Mouse (Mus musculus) forebrain, embryonic 11.5 days (tissue): ENCODE data around the gene Plb1. TPM values are rescaled to one million over a fixed set of nuclear protein-coding genes. Genes with fewer than 3 reads are reported as not detected.

Experiments used
- ATAC-seq: fragments of 200-750 bp; cut with Nextera tagmentation; replicated peaks from 2 replicates; pipeline ENCODE4 v1.8.0; 2017; ENCODE audit warnings: moderate TSS enrichment; ENCODE audit not compliant: low FRiP score
- DNase-seq: peaks from one replicate; pipeline ENCODE4 v3.0.0-alpha.2; 2017; ENCODE audit warnings: low spot score
- H3K27ac ChIP-seq: fragments of 300-500 bp; sonication (generic); 2 replicates; pipeline ENCODE4 v1.5.1; 2014; ENCODE audit warnings: low read depth, low read length
- H3K27me3 ChIP-seq: fragments of 300-500 bp; sonication (generic); 2 replicates; pipeline ENCODE4 v1.6.1; 2014; ENCODE audit warnings: mild to moderate bottlenecking, low read length, mixed read lengths; ENCODE audit not compliant: control insufficient read depth, insufficient read depth
- H3K36me3 ChIP-seq: fragments of 300-500 bp; sonication (generic); 2 replicates; pipeline ENCODE4 v1.6.1; 2014; ENCODE audit warnings: mild to moderate bottlenecking, low read length, moderate library complexity, mixed read lengths; ENCODE audit not compliant: control insufficient read depth, insufficient read depth
- H3K4me1 ChIP-seq: fragments of 300-500 bp; sonication (generic); replicated peaks from 2 replicates; pipeline ENCODE4 v1.6.1; 2014; ENCODE audit warnings: low read length, mixed read lengths; ENCODE audit not compliant: control insufficient read depth, insufficient read depth
- H3K4me2 ChIP-seq: fragments of 300-500 bp; sonication (generic); 2 replicates; pipeline ENCODE4 v1.6.1; 2014; ENCODE audit warnings: low read depth, mild to moderate bottlenecking, low read length, moderate library complexity, mixed read lengths; ENCODE audit not compliant: severe bottlenecking
- H3K4me3 ChIP-seq: fragments of 300-500 bp; sonication (generic); 2 replicates; pipeline ENCODE4 v1.5.1; 2014; ENCODE audit warnings: low read depth, low read length
- H3K9ac ChIP-seq: fragments of 300-500 bp; sonication (generic); 2 replicates; pipeline ENCODE4 v1.6.1; 2014; ENCODE audit warnings: low read length
- H3K9me3 ChIP-seq: fragments of 300-500 bp; sonication (generic); 2 replicates; pipeline ENCODE4 v1.6.1; 2016; ENCODE audit warnings: low read length, mixed read lengths; ENCODE audit not compliant: control insufficient read depth
- WGBS: fragments of 180-500 bp; shearing (Covaris S2); extraction: QIAGEN DNeasy Blood & Tissue Kit; methylation state at CpG from one replicate; pipeline ENCODE4 v1.1.7; 2014; 5-methylcytosine and 5-hydroxymethylcytosine counted together
- polyA plus RNA-seq: library from polyadenylated mRNA; unstranded; fragments of >200 nt; fragmentation: Nextera tagmentation; extraction: Ambion mirVana; gene quantifications from 2 replicates; pipeline ENCODE4 v1.2.1, GENCODE M21; 2014

Plb1 gene
- polyA plus RNA-seq: 0.24 and 0.40 TPM in 2 replicates

DNA sequence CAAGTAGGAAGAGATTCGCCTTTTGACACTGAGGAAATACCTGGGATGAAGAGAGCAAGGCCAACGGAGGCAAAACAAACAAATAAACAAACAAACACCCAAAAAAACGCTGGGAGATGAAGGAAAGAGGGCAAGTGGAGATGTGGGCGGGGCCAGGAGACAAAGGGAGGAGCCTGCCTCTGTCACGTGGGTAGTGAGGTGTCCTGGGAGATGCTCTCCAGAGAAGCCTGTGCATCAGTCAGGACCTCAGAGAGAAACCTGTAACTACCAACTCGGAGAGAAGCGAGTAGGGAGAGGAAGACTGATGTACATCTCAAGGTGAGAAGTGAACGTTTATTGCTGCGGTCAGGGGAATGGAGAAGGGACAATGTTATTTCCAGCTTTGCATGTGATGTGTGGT, at the start of gene Plb1:
Gene Plb1, plus strand, starts transcription at position 235 of the 400 bp plus-strand sequence.
- DNase-seq (no peak), ATAC-seq (no peak)
- Histone ChIP-seq H3K4me3 (no peak within 1 kb of the TSS), H3K9me3 (no peaks in the 10 kb centered on the region), H3K27ac (no peak within 1 kb of the TSS), H3K36me3 (no peaks in the 10 kb centered on the region), H3K4me1 (no peaks in the 10 kb centered on the region), H3K4me2 (no peak within 1 kb of the TSS), H3K27me3 (no peaks in the 10 kb centered on the region), H3K9ac (no peak within 1 kb of the TSS)
- 83% methylated on average over 9 of the region's 9 CpGs for WGBS

DNA sequence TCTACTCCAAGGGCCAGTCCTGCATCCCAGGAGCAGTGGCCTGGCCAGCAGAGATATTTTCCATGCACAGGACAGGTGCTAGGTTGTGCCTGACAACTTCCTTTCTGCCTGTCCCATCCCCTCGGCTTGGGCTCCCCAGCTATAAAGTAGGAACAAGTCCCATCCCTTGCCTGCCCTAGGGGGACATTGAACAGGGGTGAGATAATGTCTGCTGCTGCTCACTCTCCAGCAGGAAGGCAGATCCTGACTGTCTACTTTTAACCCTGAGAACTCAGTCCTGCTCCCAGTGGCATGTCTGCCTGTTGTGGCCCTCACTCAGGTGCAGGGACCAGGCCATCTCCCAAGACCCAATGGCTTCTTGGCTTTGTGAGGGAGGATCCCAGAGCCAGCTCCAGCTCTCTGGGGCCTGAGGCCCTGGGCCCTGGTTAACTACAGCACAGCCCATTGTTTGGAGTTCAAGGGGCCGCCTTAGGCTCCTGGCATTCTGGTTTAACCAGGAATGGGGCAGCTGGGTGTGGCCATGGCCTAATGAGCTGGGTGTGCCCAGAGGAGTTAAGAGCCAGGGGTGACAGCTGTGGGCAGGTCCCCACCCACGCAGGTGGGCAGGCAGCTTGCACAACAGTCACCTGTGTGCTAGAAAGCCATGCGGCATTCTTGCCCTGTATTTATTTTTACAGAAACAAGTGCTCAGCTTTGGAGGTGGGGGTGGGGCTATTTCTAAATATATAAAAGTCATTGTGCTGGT, 49.5 kb upstream of the Plb1 start:
- Histone ChIP-seq H3K4me1 (no peaks in the 10 kb centered on the region), H3K27me3 (no peaks in the 10 kb centered on the region), H3K4me3 (no peak overlapping the region), H3K36me3 (no peaks in the 10 kb centered on the region), H3K9ac (no peak overlapping the region), H3K27ac (no peak overlapping the region), H3K9me3 (no peaks in the 10 kb centered on the region), H3K4me2 (no peak overlapping the region)
- ATAC-seq (no peak), DNase-seq (no peak)
- 74% methylated on average over 4 of the region's 4 CpGs for WGBS

DNA sequence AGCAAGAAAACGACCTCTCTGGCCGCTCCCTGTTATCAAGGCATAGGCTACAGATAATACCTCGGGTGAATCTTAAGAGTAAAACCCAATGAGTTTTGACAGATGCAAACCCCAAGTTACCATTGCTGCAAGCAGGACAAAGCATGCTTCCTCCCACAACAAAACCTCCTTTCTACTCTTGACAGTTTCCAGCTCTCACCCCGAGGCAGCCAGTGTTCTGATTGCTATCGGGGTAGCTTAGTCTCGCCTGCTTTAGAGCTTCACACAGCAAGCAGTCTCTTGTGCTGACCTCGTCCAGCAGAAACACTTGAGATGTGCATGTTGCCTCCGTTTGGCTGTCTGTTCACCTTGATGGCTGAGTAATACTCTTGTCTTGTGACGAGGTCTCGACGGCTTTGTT, 44.8 kb upstream of the Plb1 start:
- H3K27me3 ChIP-seq: no peaks in the 10 kb centered on the region
- H3K9ac ChIP-seq: no peak overlapping the region
- DNase-seq: no peak
- 57% methylated on average over 11 of the region's 11 CpGs for WGBS
- H3K4me1 ChIP-seq: no peaks in the 10 kb centered on the region
- H3K27ac ChIP-seq: no peak overlapping the region
- ATAC-seq: no peak
- no peak overlapping the region for H3K4me2 ChIP-seq
- H3K4me3 ChIP-seq: no peak overlapping the region
- no peaks in the 10 kb centered on the region for H3K36me3 ChIP-seq
- no peaks in the 10 kb centered on the region for H3K9me3 ChIP-seq

DNA sequence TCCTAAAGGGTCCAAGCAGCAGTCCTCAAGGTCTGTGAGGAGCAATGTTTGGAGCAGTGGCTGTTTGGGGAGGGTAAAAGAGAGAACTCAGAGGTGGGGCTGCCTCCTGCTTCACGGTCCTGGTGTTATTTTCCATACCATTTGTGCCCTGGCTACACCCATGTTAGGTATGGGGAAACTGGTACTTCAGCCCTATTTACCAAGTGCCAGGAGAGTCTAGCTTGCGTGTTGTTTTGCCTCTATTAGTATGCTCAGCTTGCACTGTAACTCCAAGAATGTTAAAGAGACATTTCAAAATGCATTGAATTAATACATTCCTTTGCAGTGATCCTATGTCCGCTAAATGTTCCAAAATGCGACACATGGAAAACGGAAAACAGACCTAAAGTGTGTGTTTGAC, 41.2 kb upstream of the Plb1 start:
- 91% methylated on average over 5 of the region's 5 CpGs for WGBS
- H3K4me1 ChIP-seq: no peaks in the 10 kb centered on the region
- no peak overlapping the region for H3K27ac ChIP-seq
- no peak overlapping the region for H3K4me2 ChIP-seq
- ATAC-seq: no peak
- H3K4me3 ChIP-seq: no peak overlapping the region
- H3K9ac ChIP-seq: no peak overlapping the region
- no peaks in the 10 kb centered on the region for H3K36me3 ChIP-seq
- no peaks in the 10 kb centered on the region for H3K9me3 ChIP-seq
- DNase-seq: no peak
- no peaks in the 10 kb centered on the region for H3K27me3 ChIP-seq

DNA sequence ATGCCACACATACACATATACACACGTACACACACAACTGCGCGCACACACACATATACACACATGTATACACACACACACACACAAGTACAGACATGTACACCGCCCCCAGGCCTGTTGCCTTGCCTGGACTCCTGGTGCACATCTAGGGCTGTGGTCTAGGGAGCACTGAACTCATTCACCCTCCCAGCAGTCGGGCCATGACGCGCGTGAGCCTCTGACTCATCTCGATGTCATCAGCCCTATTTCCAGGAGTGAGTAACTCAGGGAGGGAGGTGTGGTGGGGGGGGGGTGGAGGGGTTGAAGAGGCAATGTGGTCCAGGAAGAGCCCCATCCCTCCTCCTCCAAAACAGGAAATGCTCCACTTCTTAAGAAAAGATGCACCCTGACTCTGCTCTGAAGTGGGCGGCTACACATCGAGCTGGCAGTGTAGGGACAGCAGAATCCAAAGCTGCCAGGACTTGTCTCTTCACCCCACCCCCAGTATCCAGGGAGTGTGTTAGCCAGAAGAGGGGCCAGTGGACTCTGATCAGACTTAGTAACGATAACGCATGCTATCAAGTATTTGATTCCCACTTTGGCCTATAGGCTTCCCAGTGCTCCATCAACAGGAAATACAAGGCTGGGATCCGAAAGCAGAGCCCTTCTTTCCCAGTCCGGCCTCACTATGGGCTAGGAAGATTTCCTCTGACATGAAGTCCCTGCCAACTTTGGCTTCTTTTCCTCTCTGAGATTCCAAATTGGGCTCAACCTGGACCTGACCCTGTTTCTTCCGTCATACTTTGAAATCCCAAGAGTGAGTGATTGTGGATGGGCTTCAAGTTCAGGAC, 40.3 kb upstream of the Plb1 start:
- ATAC-seq: no peak
- no peak for DNase-seq
- Histone ChIP-seq H3K4me2 (no peak overlapping the region), H3K4me3 (no peak overlapping the region), H3K9ac (no peak overlapping the region), H3K4me1 (no peaks in the 10 kb centered on the region), H3K27me3 (no peaks in the 10 kb centered on the region), H3K27ac (no peak overlapping the region), H3K9me3 (no peaks in the 10 kb centered on the region), H3K36me3 (no peaks in the 10 kb centered on the region)
- 94% methylated on average over 16 of the region's 16 CpGs for WGBS

DNA sequence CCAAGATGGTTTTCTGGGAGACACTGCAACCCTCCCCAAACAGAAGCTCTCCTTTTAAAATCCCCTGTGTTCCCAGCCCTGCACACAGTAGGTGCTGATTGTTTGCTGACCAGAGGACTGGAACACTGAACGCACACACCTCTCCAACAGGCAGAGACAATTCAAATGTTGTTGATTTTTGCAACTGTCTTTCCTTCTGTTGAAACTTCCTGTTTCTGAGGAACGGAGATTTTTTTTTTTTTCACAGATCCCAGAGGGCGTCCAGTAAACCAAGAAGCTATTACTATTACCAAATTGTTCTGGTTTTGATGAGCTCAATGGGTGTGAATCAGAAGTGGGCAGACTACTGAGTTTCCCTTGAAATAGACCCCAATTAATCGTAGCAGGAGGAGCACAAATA, 38.3 kb upstream of the Plb1 start:
- 74% methylated on average over 4 of the region's 4 CpGs for WGBS
- no peak overlapping the region for H3K4me3 ChIP-seq

DNA sequence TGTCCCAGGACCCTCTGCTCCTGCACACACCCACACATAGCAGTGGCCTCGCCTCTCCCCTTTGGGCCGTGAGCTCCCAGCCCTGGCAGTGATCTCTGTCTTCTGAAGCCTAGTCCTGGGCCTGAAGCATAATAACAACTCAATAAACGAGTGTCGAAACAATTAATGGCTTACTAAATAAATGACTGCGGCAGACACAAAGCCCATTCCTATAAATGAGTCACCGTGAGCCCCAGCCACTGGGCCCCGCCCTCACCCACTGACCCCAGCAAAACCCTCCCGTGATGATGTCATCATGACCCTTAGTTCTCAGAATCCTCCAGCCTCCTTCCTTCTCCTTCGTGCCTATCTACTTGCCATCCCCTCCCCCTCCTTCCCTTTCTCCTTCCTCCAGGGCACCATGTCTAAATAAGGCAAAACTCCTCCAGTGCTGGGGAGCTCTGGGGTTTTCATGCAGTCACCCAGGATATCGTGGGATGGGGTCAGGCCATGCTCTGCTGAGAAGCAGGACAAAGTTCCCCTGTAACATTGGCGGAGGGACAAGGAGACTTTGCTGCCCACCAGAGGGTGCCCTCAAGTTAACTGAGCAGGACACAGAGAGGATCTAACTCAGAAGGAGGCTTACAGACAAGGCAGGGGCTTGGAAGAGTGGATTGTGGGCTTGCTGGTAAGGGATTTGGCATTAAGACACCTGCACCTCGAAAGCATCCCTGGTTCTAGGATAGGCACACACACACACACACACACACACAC, 36.5 kb upstream of the Plb1 start:
- H3K9ac ChIP-seq: no peak overlapping the region
- no peak overlapping the region for H3K4me2 ChIP-seq
- WGBS: 72% methylated on average over 12 of the region's 12 CpGs
- no peak overlapping the region for H3K4me3 ChIP-seq
- H3K27ac ChIP-seq: no peak overlapping the region
- ATAC-seq: no peak
- H3K27me3 ChIP-seq: no peaks in the 10 kb centered on the region
- H3K4me1 ChIP-seq: no peaks in the 10 kb centered on the region
- no peaks in the 10 kb centered on the region for H3K36me3 ChIP-seq
- no peaks in the 10 kb centered on the region for H3K9me3 ChIP-seq
- DNase-seq: no peak

More for the DNA sequence above, 38.3 kb upstream of the Plb1 start:
- no peak for DNase-seq
- no peaks in the 10 kb centered on the region for H3K27me3 ChIP-seq
- no peak overlapping the region for H3K4me2 ChIP-seq
- no peak for ATAC-seq
- H3K27ac ChIP-seq: no peak overlapping the region
- H3K9ac ChIP-seq: no peak overlapping the region
- H3K9me3 ChIP-seq: no peaks in the 10 kb centered on the region
- no peaks in the 10 kb centered on the region for H3K4me1 ChIP-seq
- H3K36me3 ChIP-seq: no peaks in the 10 kb centered on the region

DNA sequence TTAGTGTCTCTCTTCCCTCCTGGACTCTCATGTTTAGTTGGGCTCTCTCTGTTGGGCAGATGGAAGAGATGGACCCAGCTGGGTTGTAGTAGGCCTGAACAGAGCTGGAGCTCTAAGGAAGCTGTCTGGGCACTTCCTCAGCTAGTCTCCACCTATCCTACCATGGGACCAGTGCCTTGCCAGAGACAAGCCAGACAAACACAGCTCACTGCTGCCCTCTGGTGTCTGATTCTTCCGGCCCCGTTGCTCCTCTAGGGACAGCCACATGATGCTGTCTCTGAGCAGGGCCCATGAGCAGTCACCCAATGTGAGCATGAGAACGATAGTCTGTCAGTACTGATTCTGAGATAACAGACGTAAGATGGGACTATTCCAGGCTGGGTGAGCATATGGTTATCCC, 34.8 kb upstream of the Plb1 start:
- H3K36me3 ChIP-seq: no peaks in the 10 kb centered on the region
- DNase-seq (peak; percentile 92), ATAC-seq (no peak)
- no peaks in the 10 kb centered on the region for H3K9me3 ChIP-seq
- no peak overlapping the region for H3K4me2 ChIP-seq
- no peak overlapping the region for H3K9ac ChIP-seq
- H3K4me3 ChIP-seq: no peak overlapping the region
- H3K4me1 ChIP-seq: no peaks in the 10 kb centered on the region
- no peaks in the 10 kb centered on the region for H3K27me3 ChIP-seq
- WGBS: 16% methylated on average over 4 of the region's 4 CpGs
- no peak overlapping the region for H3K27ac ChIP-seq
